Mouse (Mus musculus): ENCODE measurements around the gene Ppm1a. TPM values are rescaled to one million over a fixed set of nuclear protein-coding genes. Genes with fewer than 3 reads are reported as not detected.

The Ppm1a gene
- total RNA-seq (2014; rRNA removed; ENCODE audit: low replicate concordance) (119 and 122 TPM in 2 replicates), polyA plus RNA-seq (2015; fragmentation: Nextera tagmentation; extraction: Ambion mirVana) (47.6 and 49.0 TPM in 2 replicates)

- Histone ChIP-seq H3K36me3 (replicated peaks; ENCODE audit: control insufficient read depth, insufficient read depth, low read length) (no peaks in the 10 kb centered on the region), H3K27me3 (ENCODE audit: control insufficient read depth, insufficient read depth, low read length) (no peaks in the 10 kb centered on the region), H3K4me2 (ENCODE audit: low read depth, low read length) (no peak within 1 kb of the TSS), H3K9me3 (replicated peaks; ENCODE audit: control insufficient read depth, low read length) (no peaks in the 10 kb centered on the region), H3K4me3 (ENCODE audit: low read depth, low read length) (no peak within 1 kb of the TSS), H3K9ac (replicated peaks; ENCODE audit: low read depth, low read length) (no peak within 1 kb of the TSS), H3K27ac (ENCODE audit: low read depth) (no peak within 1 kb of the TSS), H3K4me1 (ENCODE audit: control insufficient read depth, insufficient read depth) (no peaks in the 10 kb centered on the region)
- no peak for TF ChIP-seq CTCF (IDR thresholded peaks at IDR 0.05; ENCODE audit: low read depth)
- TF ChIP-seq EP300 (IDR thresholded peaks at IDR 0.05; ENCODE audit: low read depth) = no peak
- WGBS = 10% methylated on average over 4 of the region's 4 CpGs
- ATAC-seq (ENCODE audit: insufficient read depth, low read depth) (no peak), DNase-seq (ENCODE audit: low spot score) (no peak)
Measured at GRCm38 (mm10) chr12:72757086-72757485, at the start of gene Ppm1a. TSS of gene Ppm1a (plus strand) at chr12:72757455.

- 94% methylated on average over 3 of the region's 3 CpGs for WGBS
Measured at GRCm38 (mm10) chr12:72709981-72710380, 47.3 kb upstream of the Ppm1a start.

GRCm38 (mm10) chr12:72714896-72715295 is 42.4 kb upstream of the Ppm1a start:
- Histone ChIP-seq H3K4me2 (ENCODE audit: low read depth, low read length) (no peak overlapping the region), H3K36me3 (replicated peaks; ENCODE audit: control insufficient read depth, insufficient read depth, low read length) (no peaks in the 10 kb centered on the region), H3K4me3 (ENCODE audit: low read depth, low read length) (no peak overlapping the region), H3K9me3 (replicated peaks; ENCODE audit: control insufficient read depth, low read length) (peaks cover 12% of the 10 kb centered on the region), H3K9ac (replicated peaks; ENCODE audit: low read depth, low read length) (no peak overlapping the region), H3K4me1 (ENCODE audit: control insufficient read depth, insufficient read depth) (no peaks in the 10 kb centered on the region), H3K27me3 (ENCODE audit: control insufficient read depth, insufficient read depth, low read length) (no peaks in the 10 kb centered on the region), H3K27ac (ENCODE audit: low read depth) (no peak overlapping the region)
- DNase-seq (ENCODE audit: low spot score) (no peak), ATAC-seq (ENCODE audit: insufficient read depth, low read depth) (no peak)
- WGBS = 91% methylated on average over 2 of the region's 2 CpGs
- no peak for TF ChIP-seq CTCF (IDR thresholded peaks at IDR 0.05; ENCODE audit: low read depth)

More at GRCm38 (mm10) chr12:72709981-72710380, 47.3 kb upstream of the Ppm1a start:
- Histone ChIP-seq H3K27me3 (ENCODE audit: control insufficient read depth, insufficient read depth, low read length) (no peaks in the 10 kb centered on the region), H3K27ac (ENCODE audit: low read depth) (no peak overlapping the region), H3K9me3 (replicated peaks; ENCODE audit: control insufficient read depth, low read length) (peaks cover 12% of the 10 kb centered on the region), H3K4me1 (ENCODE audit: control insufficient read depth, insufficient read depth) (no peaks in the 10 kb centered on the region), H3K9ac (replicated peaks; ENCODE audit: low read depth, low read length) (no peak overlapping the region), H3K36me3 (replicated peaks; ENCODE audit: control insufficient read depth, insufficient read depth, low read length) (no peaks in the 10 kb centered on the region), H3K4me3 (ENCODE audit: low read depth, low read length) (no peak overlapping the region), H3K4me2 (ENCODE audit: low read depth, low read length) (no peak overlapping the region)
- TF ChIP-seq CTCF (IDR thresholded peaks at IDR 0.05; ENCODE audit: low read depth) (no peak), EP300 (IDR thresholded peaks at IDR 0.05; ENCODE audit: low read depth) (no peak)
- ATAC-seq (ENCODE audit: insufficient read depth, low read depth) (no peak), DNase-seq (ENCODE audit: low spot score) (no peak)

GRCm38 (mm10) chr12:72715846-72716245 is 41.4 kb upstream of the Ppm1a start:
- H3K9ac ChIP-seq (replicated peaks; ENCODE audit: low read depth, low read length) = no peak overlapping the region
- H3K4me2 ChIP-seq (ENCODE audit: low read depth, low read length) = no peak overlapping the region
- H3K36me3 ChIP-seq (replicated peaks; ENCODE audit: control insufficient read depth, insufficient read depth, low read length) = no peaks in the 10 kb centered on the region
- no peak for ATAC-seq (ENCODE audit: insufficient read depth, low read depth)
- H3K9me3 ChIP-seq (replicated peaks; ENCODE audit: control insufficient read depth, low read length) = peaks cover 12% of the 10 kb centered on the region
- no peak overlapping the region for H3K27ac ChIP-seq (ENCODE audit: low read depth)
- 93% methylated on average over 9 of the region's 9 CpGs for WGBS
- H3K4me1 ChIP-seq (ENCODE audit: control insufficient read depth, insufficient read depth) = no peaks in the 10 kb centered on the region
- TF ChIP-seq EP300 (IDR thresholded peaks at IDR 0.05; ENCODE audit: low read depth) = no peak
- no peak for TF ChIP-seq CTCF (IDR thresholded peaks at IDR 0.05; ENCODE audit: low read depth)
- H3K27me3 ChIP-seq (ENCODE audit: control insufficient read depth, insufficient read depth, low read length) = no peaks in the 10 kb centered on the region
- H3K4me3 ChIP-seq (ENCODE audit: low read depth, low read length) = no peak overlapping the region
- DNase-seq (ENCODE audit: low spot score) = no peak

GRCm38 (mm10) chr12:72719046-72719445 is 38.2 kb upstream of the Ppm1a start:
- Histone ChIP-seq H3K27me3 (ENCODE audit: control insufficient read depth, insufficient read depth, low read length) (no peaks in the 10 kb centered on the region), H3K4me3 (ENCODE audit: low read depth, low read length) (no peak overlapping the region), H3K4me1 (ENCODE audit: control insufficient read depth, insufficient read depth) (no peaks in the 10 kb centered on the region), H3K36me3 (replicated peaks; ENCODE audit: control insufficient read depth, insufficient read depth, low read length) (no peaks in the 10 kb centered on the region), H3K27ac (ENCODE audit: low read depth) (peak overlapping the region; percentile 94), H3K9ac (replicated peaks; ENCODE audit: low read depth, low read length) (no peak overlapping the region), H3K4me2 (ENCODE audit: low read depth, low read length) (no peak overlapping the region), H3K9me3 (replicated peaks; ENCODE audit: control insufficient read depth, low read length) (no peaks in the 10 kb centered on the region)
- ATAC-seq (ENCODE audit: insufficient read depth, low read depth) = peak; percentile 77
- no peak for TF ChIP-seq EP300 (IDR thresholded peaks at IDR 0.05; ENCODE audit: low read depth)
- TF ChIP-seq CTCF (IDR thresholded peaks at IDR 0.05; ENCODE audit: low read depth) = no peak
- 22% methylated on average over 2 of the region's 2 CpGs for WGBS
- peak; percentile 48 for DNase-seq (ENCODE audit: low spot score)

- no peaks in the 10 kb centered on the region for H3K9me3 ChIP-seq (replicated peaks; ENCODE audit: control insufficient read depth, low read length)
- ATAC-seq (ENCODE audit: insufficient read depth, low read depth) (peak; percentile 91), DNase-seq (ENCODE audit: low spot score) (peak; percentile 87)
- peak overlapping the region; percentile 94 for H3K27ac ChIP-seq (ENCODE audit: low read depth)
- no peaks in the 10 kb centered on the region for H3K4me1 ChIP-seq (ENCODE audit: control insufficient read depth, insufficient read depth)
- no peak for TF ChIP-seq EP300 (IDR thresholded peaks at IDR 0.05; ENCODE audit: low read depth)
- no peak for TF ChIP-seq CTCF (IDR thresholded peaks at IDR 0.05; ENCODE audit: low read depth)
- H3K36me3 ChIP-seq (replicated peaks; ENCODE audit: control insufficient read depth, insufficient read depth, low read length) = no peaks in the 10 kb centered on the region
- H3K4me2 ChIP-seq (ENCODE audit: low read depth, low read length) = no peak overlapping the region
- WGBS = 30% methylated on average over 11 of the region's 11 CpGs
- H3K27me3 ChIP-seq (ENCODE audit: control insufficient read depth, insufficient read depth, low read length) = no peaks in the 10 kb centered on the region
- H3K4me3 ChIP-seq (ENCODE audit: low read depth, low read length) = no peak overlapping the region
- H3K9ac ChIP-seq (replicated peaks; ENCODE audit: low read depth, low read length) = no peak overlapping the region
Measured at GRCm38 (mm10) chr12:72719452-72720087, 37.7 kb upstream of the Ppm1a start.

Data from heart, postnatal 0 days (tissue).